Mouse (Mus musculus) small intestine, adult 2 months (tissue): ENCODE measurements around the gene Gm45753.

Source experiments
- CTCF ChIP-seq: fragments of 200-500 bp; IDR thresholded peaks from 2 replicates; pipeline ENCODE4 v1.5.1; 2012; ENCODE audit warnings: low read depth, mild to moderate bottlenecking, control low read depth, inconsistent platforms, low read length, moderate library complexity, mixed read lengths; ENCODE audit not compliant: insufficient replicate concordance, insufficient read length; ENCODE audit errors: extremely low read depth
- POLR2A ChIP-seq: fragments of 200-500 bp; IDR thresholded peaks from 2 replicates; pipeline ENCODE4 v1.6.1; 2012; ENCODE audit warnings: low read depth, mild to moderate bottlenecking, control low read depth, inconsistent platforms, low read length, moderate library complexity

DNA sequence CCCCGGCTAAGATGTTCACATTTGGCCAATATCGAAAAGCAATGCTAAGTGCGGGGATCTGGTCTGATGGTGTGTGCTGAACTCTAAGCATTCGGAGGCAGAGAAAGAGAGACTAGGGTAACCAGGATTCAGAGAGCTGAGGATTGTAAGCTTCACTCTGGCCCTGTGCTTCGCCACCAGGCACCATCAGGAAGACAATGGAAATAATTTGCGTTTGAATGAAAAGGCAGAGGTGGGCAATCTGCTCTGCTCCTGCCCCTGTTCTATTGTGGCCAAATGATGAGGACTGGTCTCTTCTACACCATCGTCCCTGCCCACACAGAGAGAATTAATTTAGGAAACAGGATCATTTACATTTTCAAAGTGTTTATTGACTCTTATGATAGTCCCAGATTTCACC, 62.0 kb downstream of the Gm45753 start:
- TF ChIP-seq CTCF (no peak), POLR2A (no peak)
